Mouse (Mus musculus) midbrain, embryonic 14.5 days (tissue): ENCODE measurements at regions not wholly inside any gene's neighbourhood (a gene's known extent, or its start where the extent isn't known, plus 50 kb on each side); places are given as distances from the start of the nearest gene placed in this dataset.

Source experiments
- ATAC-seq: fragments of 200-750 bp; cut with Nextera tagmentation; 2 replicates; pipeline ENCODE4 v1.8.0; 2017; ENCODE audit warnings: moderate number of reproducible peaks, moderate library complexity; ENCODE audit not compliant: low FRiP score, low TSS enrichment
- DNase-seq: peaks from one replicate; pipeline ENCODE4 v3.0.0-alpha.2; 2015
- H3K27ac ChIP-seq: fragments of 300-500 bp; sonication (generic); replicated peaks from 2 replicates; pipeline ENCODE4 v1.5.1; 2014; ENCODE audit warnings: mild to moderate bottlenecking, low read depth, low read length, moderate library complexity
- H3K27me3 ChIP-seq: fragments of 300-500 bp; sonication (generic); 2 replicates; pipeline ENCODE4 v1.6.1; 2014; ENCODE audit warnings: low read length, control low read depth, mixed read lengths; ENCODE audit not compliant: control insufficient read depth, insufficient read depth
- H3K36me3 ChIP-seq: fragments of 300-500 bp; sonication (generic); 2 replicates; pipeline ENCODE4 v1.6.1; 2014; ENCODE audit warnings: low read length, control low read depth; ENCODE audit not compliant: control insufficient read depth, insufficient read depth
- H3K4me1 ChIP-seq: fragments of 300-500 bp; sonication (generic); 2 replicates; pipeline ENCODE4 v1.6.1; 2014; ENCODE audit warnings: mild to moderate bottlenecking, antibody characterized with exemption, low read length, control low read depth; ENCODE audit not compliant: control insufficient read depth, insufficient read depth
- H3K4me2 ChIP-seq: fragments of 300-500 bp; sonication (generic); 2 replicates; pipeline ENCODE4 v1.6.1; 2014; ENCODE audit warnings: mild to moderate bottlenecking, low read length, moderate library complexity
- H3K4me3 ChIP-seq: fragments of 300-500 bp; sonication (generic); replicated peaks from 2 replicates; pipeline ENCODE4 v1.5.1; 2014; ENCODE audit warnings: low read depth, low read length
- H3K9ac ChIP-seq: fragments of 300-500 bp; sonication (generic); replicated peaks from 2 replicates; pipeline ENCODE4 v1.6.1; 2014; ENCODE audit warnings: mild to moderate bottlenecking, low read length, moderate library complexity
- H3K9me3 ChIP-seq: fragments of 300-500 bp; sonication (generic); 2 replicates; pipeline ENCODE4 v1.6.1; 2016; ENCODE audit warnings: low read length, control low read depth, mixed read lengths; ENCODE audit not compliant: control insufficient read depth
- WGBS: fragments of 180-500 bp; shearing (Covaris S2); extraction: QIAGEN DNeasy Blood & Tissue Kit; methylation state at CpG from one replicate; pipeline ENCODE4 v1.1.7; 2014; 5-methylcytosine and 5-hydroxymethylcytosine counted together

DNA sequence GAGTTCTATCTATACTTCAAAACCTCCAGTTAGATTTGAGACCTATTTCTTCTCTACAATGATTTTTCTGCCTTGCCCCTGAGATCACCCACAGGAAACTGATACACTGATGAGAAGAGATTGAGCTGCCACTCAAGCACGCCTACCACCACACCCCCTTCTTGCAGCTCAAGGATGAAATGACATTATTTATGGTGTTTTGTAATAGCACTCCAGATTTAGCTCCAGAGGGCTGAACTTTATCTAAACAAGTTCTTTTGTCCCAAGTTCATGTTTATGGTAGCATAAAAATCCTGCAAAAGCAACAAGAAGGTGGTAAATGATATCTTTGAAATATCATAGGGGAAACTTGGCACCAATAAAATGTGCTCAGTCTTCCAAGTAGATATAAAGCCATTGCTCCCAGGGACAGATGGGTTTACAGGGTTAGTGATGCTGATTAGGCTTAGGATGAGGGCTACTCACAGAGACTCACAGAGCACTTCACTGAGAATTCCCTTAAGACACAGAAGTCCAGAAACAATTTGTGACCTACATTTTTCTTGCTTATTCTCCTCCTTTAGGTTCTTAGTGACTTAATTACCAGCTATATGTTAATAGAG lies 538.4 kb upstream of the Sema6d start:
- H3K36me3 ChIP-seq, result no peaks in the 10 kb centered on the region
- H3K4me2 ChIP-seq, result no peak overlapping the region
- H3K9me3 ChIP-seq, result no peaks in the 10 kb centered on the region
- H3K27me3 ChIP-seq, result no peaks in the 10 kb centered on the region
- no peak overlapping the region for H3K27ac ChIP-seq
- DNase-seq (no peak), ATAC-seq (no peak)
- 71% methylated on average over 1 of the region's 1 CpGs for WGBS
- H3K4me1 ChIP-seq, result no peaks in the 10 kb centered on the region
- no peak overlapping the region for H3K9ac ChIP-seq
- H3K4me3 ChIP-seq, result no peak overlapping the region

- H3K36me3 ChIP-seq, result no peaks in the 10 kb centered on the region
- ATAC-seq (no peak), DNase-seq (no peak)
These were observed 531.6 kb upstream of the Sema6d start for GRCm38 (mm10) chr2:123558123-123558650.

More at GRCm38 (mm10) chr2:123558123-123558650, 531.6 kb upstream of the Sema6d start:
- no peak overlapping the region for H3K4me3 ChIP-seq
- H3K9ac ChIP-seq, result no peak overlapping the region
- H3K27ac ChIP-seq, result no peak overlapping the region
- H3K27me3 ChIP-seq, result no peaks in the 10 kb centered on the region
- H3K4me2 ChIP-seq, result no peak overlapping the region
- no peaks in the 10 kb centered on the region for H3K4me1 ChIP-seq
- H3K9me3 ChIP-seq, result no peaks in the 10 kb centered on the region
